Mouse (Mus musculus): Measurements from ENCODE around the gene Rpl29. TPM values are rescaled to one million over a fixed set of nuclear protein-coding genes. Genes with fewer than 3 reads are reported as not detected.

The Rpl29 gene
- 26.6 TPM for polyA plus RNA-seq (2014; fragmentation: Illumina TruSeq; extraction: RNeasy Lipid Tissue Mini Kit (QIAGEN cat#74804); ENCODE audit: low read depth, low replicate concordance)

DNA sequence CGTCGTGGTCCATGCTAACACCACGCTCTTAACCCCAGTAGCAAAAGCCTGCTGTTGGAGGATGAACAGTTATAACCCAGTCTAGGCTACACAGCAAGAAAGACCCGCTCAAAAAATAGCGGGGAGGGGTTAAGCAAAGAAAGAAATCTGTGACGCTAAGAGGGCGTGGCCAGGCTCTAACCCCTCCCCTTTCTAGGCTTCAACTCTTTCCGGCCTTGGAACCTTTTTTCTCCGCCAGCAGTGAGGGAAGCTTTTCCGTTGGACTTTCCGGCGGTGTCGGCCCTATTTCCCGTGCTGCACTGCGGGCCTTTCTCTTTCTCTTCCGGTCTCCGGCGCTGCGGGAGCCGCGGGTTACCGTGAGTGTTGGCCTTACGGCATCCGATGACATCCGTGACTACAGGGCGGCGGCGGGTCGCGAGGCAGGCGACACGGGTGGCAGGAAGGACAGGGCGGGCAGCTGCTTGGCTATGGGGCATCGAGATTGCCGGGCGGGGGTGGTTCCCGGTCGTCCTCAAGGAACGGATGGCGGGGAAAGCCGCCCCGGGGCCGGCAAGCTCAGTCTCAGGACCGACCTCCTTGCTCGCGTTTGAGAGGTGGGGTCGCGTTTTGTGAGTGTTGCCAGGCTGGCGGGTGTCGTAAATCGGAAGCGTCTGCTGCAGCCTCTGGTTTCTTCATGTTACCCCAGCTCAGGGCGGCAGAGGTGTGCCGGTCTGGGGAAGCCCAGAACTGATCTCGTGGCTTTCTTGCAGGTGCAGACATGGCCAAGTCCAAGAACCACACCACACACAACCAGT lies at the start of gene Rpl29:
Gene Rpl29, plus strand, starts transcription at position 234 of the 794 bp plus-strand sequence.

DNA sequence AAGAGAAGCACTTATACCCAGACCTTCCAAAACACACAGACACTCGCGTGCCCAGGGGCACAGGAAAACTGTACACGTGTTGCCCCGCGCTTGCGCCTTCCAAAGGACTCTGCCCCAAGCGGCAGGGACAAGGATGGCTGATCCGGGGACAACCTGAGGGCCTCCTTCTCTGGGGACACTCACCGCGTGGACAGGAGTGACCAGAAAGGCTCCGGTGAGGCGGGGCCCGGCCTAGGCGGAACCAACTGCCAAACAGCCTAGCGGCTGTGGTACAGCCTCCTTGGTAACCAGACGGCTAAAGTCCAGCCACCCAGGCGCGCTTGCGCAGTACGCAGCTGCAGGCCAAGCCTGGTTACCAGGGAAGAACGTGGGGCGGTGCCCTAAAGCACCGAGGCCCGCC lies 18.1 kb downstream of the Rpl29 start, which contains the start of the genes Abhd14b and Abhd14a:
Gene Abhd14b, plus strand, starts transcription at position 112 of the 400 bp plus-strand sequence.
Gene Abhd14a, minus strand, starts transcription at position 331 of the 400 bp plus-strand sequence.

DNA sequence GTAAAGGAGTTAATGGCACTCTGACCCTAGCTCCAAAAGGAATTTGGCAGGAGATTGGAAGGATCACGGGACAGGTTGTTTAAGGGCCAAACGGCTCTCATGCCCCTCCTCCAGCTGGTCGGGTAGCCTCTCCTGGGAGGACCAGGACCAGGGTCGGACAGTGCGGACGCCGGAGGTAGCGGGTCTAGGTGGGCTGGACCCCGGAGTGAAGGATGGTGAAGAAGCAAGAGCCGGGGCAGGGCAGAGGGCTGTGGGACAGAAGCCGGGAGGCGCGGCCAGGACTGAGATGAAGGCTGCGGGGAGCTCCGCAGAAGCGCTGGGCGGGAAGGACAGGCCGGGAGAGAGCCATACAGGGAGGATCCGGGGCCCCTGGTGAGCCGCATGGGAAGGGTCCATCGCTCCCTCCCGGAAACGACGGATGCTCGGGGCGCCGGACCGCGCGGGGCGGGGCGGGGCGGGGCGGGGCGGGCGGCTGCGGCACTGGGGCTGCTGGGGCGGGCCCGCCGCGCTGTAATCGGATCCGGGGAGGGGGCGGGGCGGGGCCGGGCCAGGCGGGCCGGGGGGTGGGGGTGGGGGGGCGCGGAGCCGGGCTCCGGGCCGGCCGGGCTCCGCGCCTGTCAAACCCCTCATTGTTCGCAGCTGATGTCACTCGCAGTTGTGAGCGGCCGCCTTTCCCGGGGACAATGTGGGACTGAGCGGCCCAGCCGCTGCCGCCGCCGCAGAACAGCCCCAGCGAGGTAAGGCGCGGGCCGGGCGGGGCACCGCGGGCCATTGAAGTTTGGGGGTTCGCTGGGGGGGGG lies 24.2 kb downstream of the Rpl29 start, which contains the start of gene Pcbp4:
Gene Pcbp4, plus strand, starts transcription at position 21 of the 800 bp plus-strand sequence.

DNA sequence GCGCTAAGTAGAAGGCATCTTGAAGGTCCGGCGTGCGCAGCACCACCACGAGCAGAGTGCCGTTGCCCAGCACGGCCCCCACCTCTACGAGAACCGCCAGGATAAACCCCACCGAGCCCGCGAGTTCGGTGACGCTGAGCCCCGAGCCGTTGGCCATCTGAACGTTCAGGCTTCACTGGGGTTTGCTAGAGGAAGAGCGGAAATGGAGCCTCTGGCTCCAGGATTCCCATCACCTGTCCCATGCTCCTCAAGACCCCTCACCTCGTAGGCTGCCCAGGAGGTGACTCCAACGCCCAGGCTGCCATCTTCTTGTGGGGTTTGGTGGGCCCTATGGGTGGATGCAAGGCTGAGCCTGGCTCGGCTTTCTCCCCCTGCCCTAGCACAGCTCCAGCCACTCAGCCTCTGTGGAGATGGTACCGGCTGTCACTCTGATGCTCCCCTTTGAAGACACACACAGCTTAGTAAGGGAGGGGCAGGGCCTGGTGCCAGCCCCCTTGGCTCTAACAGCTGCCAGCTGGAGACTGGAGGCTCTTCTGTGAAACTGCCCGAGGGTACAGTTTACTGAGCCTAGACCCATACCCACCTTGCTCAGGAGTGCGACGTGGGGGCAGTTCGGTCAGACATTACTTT lies 36.4 kb downstream of the Rpl29 start, which contains the start of gene Gpr62:
Gene Gpr62, minus strand, starts transcription at position 368 of the 630 bp plus-strand sequence.

DNA sequence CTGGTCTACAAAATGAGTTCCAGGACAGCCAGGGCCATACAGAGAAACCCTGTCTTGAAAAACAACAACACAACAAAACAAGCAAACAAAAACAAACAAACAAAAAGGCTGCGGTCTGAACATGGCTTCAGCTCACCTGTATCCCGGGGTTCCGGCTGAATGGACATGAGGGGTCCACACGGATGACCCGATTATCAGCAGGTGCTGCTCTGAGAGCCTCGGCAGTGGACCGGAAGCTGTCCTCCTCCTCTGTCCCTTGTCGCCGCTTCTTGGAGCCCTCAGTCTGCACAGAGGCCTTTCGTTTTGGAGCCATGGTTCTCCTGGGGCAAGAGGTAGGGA lies 46.4 kb downstream of the Rpl29 start, which contains the start of gene Rrp9:
Gene Rrp9, plus strand, starts transcription at position 301 of the 339 bp plus-strand sequence.

DNA sequence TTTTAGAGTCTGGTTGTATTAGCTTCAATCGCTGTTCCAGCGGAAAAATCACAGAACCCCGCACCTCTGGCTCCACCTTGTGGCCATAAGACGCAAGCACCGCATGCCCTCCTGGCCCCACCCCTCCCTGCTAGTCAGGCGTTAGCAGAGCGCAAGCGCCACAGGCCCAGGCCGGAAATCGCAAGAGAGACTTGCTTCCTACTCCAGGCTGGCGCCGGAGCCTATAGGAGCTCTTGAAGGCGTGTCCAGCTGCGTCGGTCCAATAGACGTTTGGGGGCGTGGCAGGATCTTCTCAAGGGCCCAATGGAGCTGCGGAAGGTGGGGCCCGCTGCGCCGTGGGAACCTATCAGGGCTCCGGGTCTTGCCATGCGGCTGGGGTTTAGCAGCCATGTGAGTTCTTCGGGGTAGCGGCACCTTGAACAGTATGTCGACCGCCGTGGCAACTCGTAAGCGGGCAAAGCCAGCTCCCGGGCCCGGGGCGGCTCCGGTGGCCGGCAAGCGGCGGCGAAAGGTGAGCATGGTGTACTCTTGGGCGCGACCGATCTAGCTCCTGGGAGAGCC lies 47.8 kb downstream of the Rpl29 start, which contains the start of gene Parp3:
Gene Parp3, minus strand, starts transcription at position 26 of the 561 bp plus-strand sequence.

Other genes with a start within 250 kb of the Rpl29 start
- 2.5 TPM for gene Ppm1m, start 229.7 kb upstream of the Rpl29 start, polyA plus RNA-seq (2014; fragmentation: Illumina TruSeq; extraction: RNeasy Lipid Tissue Mini Kit (QIAGEN cat#74804); ENCODE audit: low read depth, low replicate concordance)
- not detected for gene Twf2, start 226.3 kb upstream of the Rpl29 start, polyA plus RNA-seq (2014; fragmentation: Illumina TruSeq; extraction: RNeasy Lipid Tissue Mini Kit (QIAGEN cat#74804); ENCODE audit: low read depth, low replicate concordance)
- gene Tlr9, start 206.9 kb upstream of the Rpl29 start, polyA plus RNA-seq (2014; fragmentation: Illumina TruSeq; extraction: RNeasy Lipid Tissue Mini Kit (QIAGEN cat#74804); ENCODE audit: low read depth, low replicate concordance), result not detected
- gene Alas1, start 180.8 kb upstream of the Rpl29 start, polyA plus RNA-seq (2014; fragmentation: Illumina TruSeq; extraction: RNeasy Lipid Tissue Mini Kit (QIAGEN cat#74804); ENCODE audit: low read depth, low replicate concordance), result 86.5 TPM
- 0.34 TPM for gene Poc1a, start 148.4 kb upstream of the Rpl29 start, polyA plus RNA-seq (2014; fragmentation: Illumina TruSeq; extraction: RNeasy Lipid Tissue Mini Kit (QIAGEN cat#74804); ENCODE audit: low read depth, low replicate concordance)
- 2.9 TPM for gene Dusp7, start 60.8 kb upstream of the Rpl29 start, polyA plus RNA-seq (2014; fragmentation: Illumina TruSeq; extraction: RNeasy Lipid Tissue Mini Kit (QIAGEN cat#74804); ENCODE audit: low read depth, low replicate concordance)
- gene Acy1, start 8.9 kb downstream of the Rpl29 start, polyA plus RNA-seq (2014; fragmentation: Illumina TruSeq; extraction: RNeasy Lipid Tissue Mini Kit (QIAGEN cat#74804); ENCODE audit: low read depth, low replicate concordance), result 4.1 TPM
- 105 TPM for gene Abhd14b, start 18.0 kb downstream of the Rpl29 start, polyA plus RNA-seq (2014; fragmentation: Illumina TruSeq; extraction: RNeasy Lipid Tissue Mini Kit (QIAGEN cat#74804); ENCODE audit: low read depth, low replicate concordance)
- gene Abhd14a, start 18.2 kb downstream of the Rpl29 start, polyA plus RNA-seq (2014; fragmentation: Illumina TruSeq; extraction: RNeasy Lipid Tissue Mini Kit (QIAGEN cat#74804); ENCODE audit: low read depth, low replicate concordance), result 2.2 TPM
- gene Pcbp4, start 23.8 kb downstream of the Rpl29 start, polyA plus RNA-seq (2014; fragmentation: Illumina TruSeq; extraction: RNeasy Lipid Tissue Mini Kit (QIAGEN cat#74804); ENCODE audit: low read depth, low replicate concordance), result 2.8 TPM
- gene Gpr62, start 36.5 kb downstream of the Rpl29 start, polyA plus RNA-seq (2014; fragmentation: Illumina TruSeq; extraction: RNeasy Lipid Tissue Mini Kit (QIAGEN cat#74804); ENCODE audit: low read depth, low replicate concordance), result not detected
- 1.5 TPM for gene Rrp9, start 46.5 kb downstream of the Rpl29 start, polyA plus RNA-seq (2014; fragmentation: Illumina TruSeq; extraction: RNeasy Lipid Tissue Mini Kit (QIAGEN cat#74804); ENCODE audit: low read depth, low replicate concordance)
- 9.4 TPM for gene Parp3, start 47.5 kb downstream of the Rpl29 start, polyA plus RNA-seq (2014; fragmentation: Illumina TruSeq; extraction: RNeasy Lipid Tissue Mini Kit (QIAGEN cat#74804); ENCODE audit: low read depth, low replicate concordance)
- gene Iqcf1, start 70.5 kb downstream of the Rpl29 start, polyA plus RNA-seq (2014; fragmentation: Illumina TruSeq; extraction: RNeasy Lipid Tissue Mini Kit (QIAGEN cat#74804); ENCODE audit: low read depth, low replicate concordance), result not detected
- not detected for gene Iqcf5, start 85.1 kb downstream of the Rpl29 start, polyA plus RNA-seq (2014; fragmentation: Illumina TruSeq; extraction: RNeasy Lipid Tissue Mini Kit (QIAGEN cat#74804); ENCODE audit: low read depth, low replicate concordance)
- gene Iqcf3, start 132.2 kb downstream of the Rpl29 start, polyA plus RNA-seq (2014; fragmentation: Illumina TruSeq; extraction: RNeasy Lipid Tissue Mini Kit (QIAGEN cat#74804); ENCODE audit: low read depth, low replicate concordance), result not detected
- not detected for gene Iqcf4, start 141.5 kb downstream of the Rpl29 start, polyA plus RNA-seq (2014; fragmentation: Illumina TruSeq; extraction: RNeasy Lipid Tissue Mini Kit (QIAGEN cat#74804); ENCODE audit: low read depth, low replicate concordance)
- gene Iqcf6, start 197.1 kb downstream of the Rpl29 start, polyA plus RNA-seq (2014; fragmentation: Illumina TruSeq; extraction: RNeasy Lipid Tissue Mini Kit (QIAGEN cat#74804); ENCODE audit: low read depth, low replicate concordance), result not detected
- gene Grm2, start 226.6 kb downstream of the Rpl29 start, polyA plus RNA-seq (2014; fragmentation: Illumina TruSeq; extraction: RNeasy Lipid Tissue Mini Kit (QIAGEN cat#74804); ENCODE audit: low read depth, low replicate concordance), result not detected

Measured in liver, adult 10 weeks (tissue).